21 mouse cellular contexts compared by ENCODE assay signal in genomic region chr17:15815312-15816018, GRCm38 (mm10). TPM values are rescaled to one million over a fixed set of nuclear protein-coding genes. Genes with fewer than 3 reads are reported as not detected.
DNase-seq lines count a peak whose midpoint lies in the region; ATAC-seq lines count a peak whose summit lies in the region.
"Had no signal": no experiment of that assay in that cellular context is flagged by ENCODE, and none has a peak within 500 bp of the region (broad histone marks: within the 10 kb centered on the region; RNA-seq: fewer than 3 reads in every experiment).

No protein-coding gene starts in this region.

- 87% methylated on average over 10 of the region's 10 CpGs for WGBS in midbrain, embryonic 11.5 days
- 87% methylated on average over 10 of the region's 10 CpGs for WGBS in midbrain, embryonic 10.5 days
- 73% methylated on average over 10 of the region's 10 CpGs for WGBS in embryonic facial prominence, embryonic 15.5 days
- 74% methylated on average over 10 of the region's 10 CpGs for WGBS in stomach, embryonic 16.5 days
- WGBS in intestine, embryonic 15.5 days, result 87% methylated on average over 10 of the region's 10 CpGs

- H3K4me2 ChIP-seq in midbrain, embryonic 11.5 days, result no peak overlapping the region
- H3K4me2 ChIP-seq in embryonic facial prominence, embryonic 15.5 days (replicated peaks), result no peak overlapping the region
- H3K4me2 ChIP-seq in stomach, embryonic 16.5 days (ENCODE audit: low read depth, low read length), result peak overlapping the region; percentile 15
- no peak overlapping the region for H3K4me2 ChIP-seq in intestine, embryonic 15.5 days (replicated peaks)
- H3K4me2 ChIP-seq: embryonic facial prominence, embryonic 12.5 days; forebrain, embryonic 13.5 days; heart, embryonic 11.5 days; heart, embryonic 15.5 days had no signal

- no peaks in the 10 kb centered on the region for H3K9me3 ChIP-seq in midbrain, embryonic 11.5 days (ENCODE audit: control insufficient read depth, low read length)
- H3K9me3 ChIP-seq in midbrain, embryonic 10.5 days (replicated peaks), result no peaks in the 10 kb centered on the region
- no peaks in the 10 kb centered on the region for H3K9me3 ChIP-seq in embryonic facial prominence, embryonic 15.5 days (replicated peaks)
- no peaks in the 10 kb centered on the region for H3K9me3 ChIP-seq in stomach, embryonic 16.5 days (replicated peaks; ENCODE audit: control insufficient read depth, low read length)
- no peaks in the 10 kb centered on the region for H3K9me3 ChIP-seq in intestine, embryonic 15.5 days
- H3K9me3 ChIP-seq: embryonic facial prominence, embryonic 12.5 days; forebrain, embryonic 13.5 days; heart, embryonic 15.5 days had no signal

- no peak overlapping the region for H3K4me3 ChIP-seq in midbrain, embryonic 11.5 days (ENCODE audit: low read depth, low read length)
- H3K4me3 ChIP-seq in midbrain, embryonic 10.5 days, result no peak overlapping the region
- no peak overlapping the region for H3K4me3 ChIP-seq in embryonic facial prominence, embryonic 15.5 days (replicated peaks)
- H3K4me3 ChIP-seq in stomach, embryonic 16.5 days (replicated peaks; ENCODE audit: low read length), result no peak overlapping the region
- no peak overlapping the region for H3K4me3 ChIP-seq in intestine, embryonic 15.5 days (replicated peaks)
- H3K4me3 ChIP-seq: embryonic facial prominence, embryonic 12.5 days; forebrain, embryonic 13.5 days; heart, embryonic 15.5 days had no signal

- H3K27me3 ChIP-seq in midbrain, embryonic 11.5 days (ENCODE audit: control insufficient read depth, insufficient read depth, low read length), result no peaks in the 10 kb centered on the region
- H3K27me3 ChIP-seq in midbrain, embryonic 10.5 days (ENCODE audit: low read depth, poor library complexity, severe bottlenecking), result no peaks in the 10 kb centered on the region
- no peaks in the 10 kb centered on the region for H3K27me3 ChIP-seq in embryonic facial prominence, embryonic 15.5 days
- H3K27me3 ChIP-seq in stomach, embryonic 16.5 days (ENCODE audit: control insufficient read depth, insufficient read depth, low read length), result no peaks in the 10 kb centered on the region
- H3K27me3 ChIP-seq in intestine, embryonic 15.5 days (replicated peaks), result no peaks in the 10 kb centered on the region
- H3K27me3 ChIP-seq: embryonic facial prominence, embryonic 12.5 days; forebrain, embryonic 13.5 days; heart, embryonic 15.5 days had no signal

- intact Hi-C loops in left cerebral cortex, postnatal 14 days (cut with DNase I), result no loop called here

- H3K27ac ChIP-seq in midbrain, embryonic 11.5 days (ENCODE audit: low read depth, low read length), result no peak overlapping the region
- no peak overlapping the region for H3K27ac ChIP-seq in midbrain, embryonic 10.5 days (replicated peaks)
- H3K27ac ChIP-seq in embryonic facial prominence, embryonic 15.5 days (replicated peaks), result 0 out of 2 replicates have a peak overlapping the region, but pooled peaks have one; percentile 75
- H3K27ac ChIP-seq in stomach, embryonic 16.5 days (ENCODE audit: low read length), result no peak overlapping the region
- no peak overlapping the region for H3K27ac ChIP-seq in intestine, embryonic 15.5 days
- H3K27ac ChIP-seq: embryonic facial prominence, embryonic 12.5 days; forebrain, embryonic 13.5 days had no signal

- DNase-seq in heart, adult 11 months, result peak; percentile 48
- DNase-seq in heart, adult 8-10 months (ENCODE audit: low spot score), result no peak
- DNase-seq in midbrain, embryonic 11.5 days (ENCODE audit: low spot score, missing footprints), result peak; percentile 79
- DNase-seq in midbrain, embryonic 10.5 days (ENCODE audit: low spot score), result no peak
- no peak for DNase-seq in left cerebral cortex, postnatal 14 days (ENCODE audit: low spot score in 2 of 2)
- DNase-seq: adrenal gland, adult 2 months; adrenal gland, postnatal 25 days; cerebellum, adult 18-20 months; cerebellum, postnatal 14 days; embryo, embryonic 11 days; forebrain, postnatal 0 days; gastrocnemius, postnatal 36 days; heart, adult 18-20 months had no signal

- H3K9ac ChIP-seq in midbrain, embryonic 11.5 days (ENCODE audit: low read length), result no peak overlapping the region
- no peak overlapping the region for H3K9ac ChIP-seq in embryonic facial prominence, embryonic 15.5 days
- H3K9ac ChIP-seq in stomach, embryonic 16.5 days (ENCODE audit: low read length), result no peak overlapping the region
- no peak overlapping the region for H3K9ac ChIP-seq in intestine, embryonic 15.5 days
- H3K9ac ChIP-seq: embryonic facial prominence, embryonic 12.5 days; forebrain, embryonic 13.5 days; forebrain, postnatal 0 days; heart, embryonic 15.5 days had no signal

- H3K4me1 ChIP-seq in midbrain, embryonic 11.5 days (ENCODE audit: control insufficient read depth, insufficient read depth, low read length), result peaks cover 3% of the 10 kb centered on the region; the same call in 1 of the 2 replicates
- H3K4me1 ChIP-seq in midbrain, embryonic 10.5 days, result peaks cover 50% of the 10 kb centered on the region
- H3K4me1 ChIP-seq in embryonic facial prominence, embryonic 15.5 days, result peaks cover 73% of the 10 kb centered on the region
- H3K4me1 ChIP-seq in stomach, embryonic 16.5 days (ENCODE audit: control insufficient read depth, insufficient read depth, low read length), result peaks cover 75% of the 10 kb centered on the region
- peaks cover 14% of the 10 kb centered on the region; the same call in 1 of the 2 replicates for H3K4me1 ChIP-seq in intestine, embryonic 15.5 days (replicated peaks)

- ATAC-seq in midbrain, embryonic 11.5 days (ENCODE audit: low FRiP score), result no peak
- no peak for ATAC-seq in embryonic facial prominence, embryonic 15.5 days (ENCODE audit: insufficient number of reproducible peaks, low FRiP score, low TSS enrichment, low read depth)
- no peak for ATAC-seq in stomach, embryonic 16.5 days (ENCODE audit: insufficient read depth, low FRiP score)
- ATAC-seq in intestine, embryonic 15.5 days, result no peak
- ATAC-seq: forebrain, embryonic 13.5 days; forebrain, postnatal 0 days had no signal

- peaks cover 6% of the 10 kb centered on the region; the same call in 1 of the 2 replicates for H3K36me3 ChIP-seq in midbrain, embryonic 11.5 days (ENCODE audit: control insufficient read depth, insufficient read depth, low read length)
- peaks cover 85% of the 10 kb centered on the region for H3K36me3 ChIP-seq in midbrain, embryonic 10.5 days
- H3K36me3 ChIP-seq in embryonic facial prominence, embryonic 15.5 days, result peaks cover 9% of the 10 kb centered on the region; the same call in 1 of the 2 replicates
- 0 out of 2 replicates have a peak, but pooled peaks cover 5% of the 10 kb centered on the region for H3K36me3 ChIP-seq in stomach, embryonic 16.5 days (ENCODE audit: control insufficient read depth, insufficient read depth, low read length)
- peaks cover 10% of the 10 kb centered on the region for H3K36me3 ChIP-seq in intestine, embryonic 15.5 days
- H3K36me3 ChIP-seq: heart, embryonic 15.5 days had no signal

RNA-seq across cellular contexts. Expression of gene Rgmb, which starts 15.4 kb away (rescaled TPM):
- total RNA-seq in heart, adult 8-10 months (2022), result 10 to 100 TPM; 19.4 to 23.3 (median 22.8) TPM
- 72.6 and 73.0 TPM in 2 replicates for polyA plus RNA-seq in midbrain, embryonic 11.5 days (2014; fragmentation: Nextera tagmentation; extraction: Ambion mirVana)
- 27.6 and 43.0 TPM in 2 replicates for polyA plus RNA-seq in midbrain, embryonic 10.5 days (2016; fragmentation: Nextera tagmentation; extraction: Ambion mirVana)
- 27.9 and 28.9 TPM in 2 replicates for polyA plus RNA-seq in embryonic facial prominence, embryonic 15.5 days (2015; fragmentation: Nextera tagmentation; extraction: Ambion mirVana)
- 30.3 and 36.6 TPM in 2 replicates for polyA plus RNA-seq in stomach, embryonic 16.5 days (2015; fragmentation: Nextera tagmentation; extraction: Ambion mirVana)
- polyA plus RNA-seq in intestine, embryonic 15.5 days (2015; fragmentation: Nextera tagmentation; extraction: Ambion mirVana), result 30.5 and 32.5 TPM in 2 replicates
- 10 to 100 TPM; 62.4 to 79.1 TPM for total RNA-seq in left cerebral cortex, postnatal 14 days (2021)
- total RNA-seq: common myeloid progenitor, adult 5-6 weeks had no signal

Comparison
In these comparisons a context has a peak if more than half of its experiments do, and no peak if none do; other contexts are left out.
1. DNase-seq: peak in heart, adult 11 months (single experiment) and midbrain, embryonic 11.5 days (single experiment); none in heart, adult 8-10 months (single experiment), midbrain, embryonic 10.5 days (single experiment) and left cerebral cortex, postnatal 14 days (0 of 2).